25 mouse cellular contexts compared by ENCODE assay signal in genomic region chr11:52011011-52011410, GRCm38 (mm10).
"Had no signal": no experiment of that assay in that cellular context is flagged by ENCODE, and none has a peak within 500 bp of the region (broad histone marks: within the 10 kb centered on the region; RNA-seq: fewer than 3 reads in every experiment).

No protein-coding gene starts in this region.

- H3K4me2 ChIP-seq: hindbrain, embryonic 12.5 days; hindbrain, embryonic 14.5 days; kidney, embryonic 15.5 days; limb, embryonic 13.5 days; limb, embryonic 15.5 days; liver, embryonic 12.5 days had no signal

- H3K4me1 ChIP-seq: heart, embryonic 10.5 days; hindbrain, embryonic 10.5 days; hindbrain, embryonic 12.5 days; limb, embryonic 15.5 days had no signal

- H3K36me3 ChIP-seq: heart, embryonic 10.5 days; hindbrain, embryonic 10.5 days; kidney, embryonic 15.5 days; limb, embryonic 15.5 days; liver, embryonic 12.5 days had no signal

- H3K27ac ChIP-seq: heart, adult 2 months; hindbrain, embryonic 10.5 days; hindbrain, embryonic 12.5 days; hindbrain, embryonic 14.5 days; kidney, embryonic 15.5 days; kidney, postnatal 0 days; layer of hippocampus, adult 2 months; left cerebral cortex, adult 2 months; limb, embryonic 13.5 days; limb, embryonic 15.5 days; liver, embryonic 12.5 days; liver, embryonic 14.5 days had no signal

- ATAC-seq: hindbrain, embryonic 16.5 days; intestine, embryonic 16.5 days; liver, embryonic 12.5 days had no signal

- H3K9me3 ChIP-seq: heart, embryonic 10.5 days; heart, embryonic 12.5 days; hindbrain, embryonic 10.5 days; hindbrain, embryonic 12.5 days; kidney, embryonic 15.5 days; limb, embryonic 13.5 days; limb, embryonic 15.5 days; liver, embryonic 12.5 days had no signal

- H3K27me3 ChIP-seq: heart, embryonic 12.5 days; hindbrain, embryonic 12.5 days; kidney, embryonic 15.5 days; limb, embryonic 13.5 days; limb, embryonic 15.5 days; liver, embryonic 12.5 days had no signal

- DNase-seq: gastrocnemius, postnatal 25 days; heart, adult 2 months; heart, postnatal 10 days; heart, postnatal 4 days; kidney, adult 11 months; kidney, adult 2 months; kidney, adult 9 months; kidney, postnatal 14 days; kidney, postnatal 36 days; left cerebral cortex, postnatal 4 days had no signal

- H3K4me3 ChIP-seq: heart, adult 2 months; heart, embryonic 10.5 days; heart, embryonic 12.5 days; hindbrain, embryonic 10.5 days; hindbrain, embryonic 12.5 days; kidney, embryonic 15.5 days; layer of hippocampus, adult 2 months; left cerebral cortex, adult 2 months; limb, embryonic 13.5 days; limb, embryonic 15.5 days; liver, embryonic 12.5 days had no signal

- H3K9ac ChIP-seq: hindbrain, embryonic 12.5 days; hindbrain, embryonic 14.5 days; kidney, embryonic 15.5 days; limb, embryonic 13.5 days; limb, embryonic 15.5 days; liver, embryonic 12.5 days; liver, embryonic 14.5 days had no signal
